Mouse (Mus musculus) activated CD4-positive, CD25-positive, alpha-beta regulatory T cell (primary cell): ENCODE data around the gene Gfra1. TPM values are rescaled to one million over a fixed set of nuclear protein-coding genes. Genes with fewer than 3 reads are reported as not detected.

Experiments
- polyA plus RNA-seq, 2 experiments: library from polyadenylated mRNA; unstranded; fragments of 100-300 nt; shearing (Covaris generic); gene quantifications; one replicate each; pipeline ENCODE4 v1.2.1; 2017

The Gfra1 gene
- 1 to 10 TPM in 1 of 2 experiments, under 1 TPM in 1; 0.91 to 1.5 TPM for polyA plus RNA-seq

GRCm38 (mm10) chr19:58455496-58456061 is at the start of gene Gfra1:
Gene Gfra1 (minus strand): TSS chr19:58455909.

Other genes with a start within 250 kb of the Gfra1 start
- gene Ccdc172, start 56.1 kb upstream of the Gfra1 start, polyA plus RNA-seq: not detected
- gene Pnlip, start 196.6 kb upstream of the Gfra1 start, polyA plus RNA-seq: not detected